Mouse (Mus musculus) hindbrain, embryonic 13.5 days (tissue): ENCODE measurements around the gene Prpf18. TPM values are rescaled to one million over a fixed set of nuclear protein-coding genes. Genes with fewer than 3 reads are reported as not detected.
A peak's percentile ranks its signal among the peaks of the same experiment; 100 is the strongest.

Experiments used
- ATAC-seq: fragments of 200-750 bp; cut with Nextera tagmentation; 2 replicates; pipeline ENCODE4 v1.8.0; 2017; ENCODE audit warnings: moderate TSS enrichment; ENCODE audit not compliant: low FRiP score
- H3K27ac ChIP-seq: fragments of 300-500 bp; sonication (generic); 2 replicates; pipeline ENCODE4 v1.5.1; 2015; ENCODE audit warnings: inconsistent platforms, mild to moderate bottlenecking, moderate library complexity
- H3K27me3 ChIP-seq: fragments of 300-500 bp; sonication (generic); 2 replicates; pipeline ENCODE4 v1.6.1; 2015; ENCODE audit warnings: mild to moderate bottlenecking, inconsistent platforms
- H3K36me3 ChIP-seq: fragments of 300-500 bp; sonication (generic); 2 replicates; pipeline ENCODE4 v1.6.1; 2015; ENCODE audit warnings: mild to moderate bottlenecking, inconsistent platforms
- H3K4me1 ChIP-seq: fragments of 300-500 bp; sonication (generic); replicated peaks from 2 replicates; pipeline ENCODE4 v1.6.1; 2015; ENCODE audit warnings: inconsistent platforms
- H3K4me2 ChIP-seq: fragments of 300-500 bp; sonication (generic); 2 replicates; pipeline ENCODE4 v1.6.1; 2015; ENCODE audit warnings: inconsistent platforms, mild to moderate bottlenecking, moderate library complexity
- H3K4me3 ChIP-seq: fragments of 300-500 bp; sonication (generic); 2 replicates; pipeline ENCODE4 v1.5.1; 2015; ENCODE audit warnings: mild to moderate bottlenecking, inconsistent platforms
- H3K9ac ChIP-seq: fragments of 300-500 bp; sonication (generic); 2 replicates; pipeline ENCODE4 v1.6.1; 2015; ENCODE audit warnings: mild to moderate bottlenecking, inconsistent platforms
- H3K9me3 ChIP-seq: fragments of 300-500 bp; sonication (generic); 2 replicates; pipeline ENCODE4 v1.6.1; 2016; ENCODE audit warnings: inconsistent platforms
- WGBS: fragments of 180-500 bp; shearing (Covaris S2); methylation state at CpG from one replicate; pipeline ENCODE4 v1.1.7; 2015; 5-methylcytosine and 5-hydroxymethylcytosine counted together
- polyA plus RNA-seq: library from polyadenylated mRNA; unstranded; fragments of >200 nt; fragmentation: Nextera tagmentation; extraction: Ambion mirVana; gene quantifications from 2 replicates; pipeline ENCODE4 v1.2.1, GENCODE M21; 2015

The Prpf18 gene
- polyA plus RNA-seq, 1 experiment from 2014 or later, result 47.8 TPM

DNA sequence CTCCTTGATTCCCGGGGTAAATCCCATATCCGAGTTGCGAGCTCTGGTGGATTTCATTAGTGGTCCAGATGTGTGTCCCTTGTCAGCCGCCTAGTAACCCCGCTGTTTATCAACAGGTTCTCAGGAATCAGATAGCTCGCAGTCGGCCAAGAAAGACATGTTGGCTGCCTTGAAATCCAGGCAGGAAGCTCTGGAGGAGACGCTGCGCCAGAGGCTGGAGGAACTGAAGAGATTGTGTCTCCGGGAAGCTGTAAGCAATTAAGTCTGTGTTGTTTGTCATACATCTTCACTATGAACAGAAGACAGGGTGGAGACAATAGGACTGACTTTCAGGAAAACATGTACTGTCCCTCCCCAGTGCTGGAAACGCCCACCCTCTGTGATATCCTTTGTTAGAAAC is 65.7 kb downstream of the Prpf18 start:
- 67% methylated on average over 11 of the region's 11 CpGs for WGBS
- no peaks in the 10 kb centered on the region for H3K9me3 ChIP-seq
- no peak for ATAC-seq
- peaks cover 17% of the 10 kb centered on the region for H3K4me1 ChIP-seq
- H3K4me2 ChIP-seq, result no peak overlapping the region
- H3K4me3 ChIP-seq, result no peak overlapping the region
- no peaks in the 10 kb centered on the region for H3K27me3 ChIP-seq
- peaks cover 56% of the 10 kb centered on the region for H3K36me3 ChIP-seq
- H3K9ac ChIP-seq, result no peak overlapping the region
- peak overlapping the region; percentile 3 for H3K27ac ChIP-seq

DNA sequence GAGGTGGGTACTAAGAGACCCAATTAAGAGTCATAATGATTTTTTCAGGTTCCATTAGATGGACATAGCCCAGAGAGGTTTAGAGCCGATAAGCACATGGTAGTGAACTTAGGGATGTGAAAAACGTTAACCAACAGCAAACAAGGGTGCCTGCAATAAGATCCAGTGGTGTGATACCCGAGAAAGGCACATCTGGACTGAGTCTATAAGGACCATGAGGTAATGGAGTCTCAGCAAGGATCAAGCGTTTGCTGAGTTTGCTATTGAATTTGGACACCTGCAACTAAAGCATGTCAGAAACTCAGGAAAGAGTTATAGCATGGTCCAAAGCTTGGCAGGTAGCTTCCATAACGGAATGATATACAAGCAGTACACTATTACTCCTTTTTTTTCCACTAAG is 67.7 kb downstream of the Prpf18 start:
- no peak overlapping the region for H3K4me3 ChIP-seq
- peaks cover 17% of the 10 kb centered on the region for H3K4me1 ChIP-seq
- no peaks in the 10 kb centered on the region for H3K27me3 ChIP-seq
- no peak for ATAC-seq
- no peak overlapping the region for H3K4me2 ChIP-seq
- no peak overlapping the region for H3K9ac ChIP-seq
- H3K27ac ChIP-seq, result no peak overlapping the region
- no peaks in the 10 kb centered on the region for H3K9me3 ChIP-seq
- peaks cover 50% of the 10 kb centered on the region for H3K36me3 ChIP-seq
- 79% methylated on average over 5 of the region's 5 CpGs for WGBS

DNA sequence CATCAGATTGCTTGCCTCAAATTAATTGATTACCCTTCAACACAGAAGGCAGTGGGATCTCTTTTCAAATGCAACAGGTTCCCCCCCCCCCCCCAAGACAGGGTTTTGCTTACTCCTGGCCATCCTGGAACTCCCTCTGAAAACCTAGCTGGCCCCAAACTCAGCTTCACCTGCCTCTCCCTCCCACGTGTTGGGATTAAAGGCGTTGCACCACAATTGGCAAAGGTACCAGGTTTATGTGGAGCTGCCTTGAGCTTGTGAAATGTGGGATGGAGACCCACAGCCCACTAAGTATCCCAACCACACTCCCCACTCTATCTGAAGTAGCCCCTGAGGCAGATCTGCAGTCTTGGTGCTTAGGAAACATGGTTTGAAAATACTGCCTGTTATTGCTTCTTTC is 69.0 kb downstream of the Prpf18 start:
- no peaks in the 10 kb centered on the region for H3K9me3 ChIP-seq
- no peak overlapping the region for H3K4me3 ChIP-seq
- no peak overlapping the region for H3K9ac ChIP-seq
- ATAC-seq, result no peak
- 90% methylated on average over 2 of the region's 2 CpGs for WGBS
- H3K4me2 ChIP-seq, result no peak overlapping the region
- no peaks in the 10 kb centered on the region for H3K27me3 ChIP-seq
- H3K36me3 ChIP-seq, result peaks cover 49% of the 10 kb centered on the region
- H3K4me1 ChIP-seq, result peaks cover 20% of the 10 kb centered on the region
- no peak overlapping the region for H3K27ac ChIP-seq

DNA sequence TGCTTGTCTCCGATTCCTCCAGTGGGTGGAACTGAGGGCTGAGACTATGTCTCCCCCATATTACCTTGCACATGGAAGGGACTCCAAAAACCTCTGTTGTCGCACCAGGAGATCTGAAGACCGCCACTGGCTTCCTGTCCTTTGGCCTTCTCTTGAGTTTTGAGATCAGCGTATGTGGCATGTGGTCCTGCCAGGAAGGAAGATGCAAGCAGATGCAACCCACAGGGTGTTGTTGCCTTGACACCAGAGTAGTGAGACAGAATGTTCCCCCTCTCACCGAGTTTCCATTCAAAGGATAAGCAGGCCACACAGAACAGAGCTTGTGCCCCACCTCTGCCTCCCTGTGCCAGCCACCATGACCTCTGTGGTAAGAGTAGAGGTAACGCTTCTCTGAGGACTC is 71.2 kb downstream of the Prpf18 start:
- WGBS, result 70% methylated on average over 6 of the region's 6 CpGs
- H3K27ac ChIP-seq, result 0 out of 2 replicates have a peak overlapping the region, but pooled peaks have one; percentile 25
- H3K27me3 ChIP-seq, result no peaks in the 10 kb centered on the region
- peaks cover 45% of the 10 kb centered on the region for H3K36me3 ChIP-seq
- H3K9me3 ChIP-seq, result no peaks in the 10 kb centered on the region
- peaks cover 7% of the 10 kb centered on the region; the same call in 1 of the 2 replicates for H3K4me1 ChIP-seq
- H3K9ac ChIP-seq, result no peak overlapping the region
- no peak for ATAC-seq
- no peak overlapping the region for H3K4me3 ChIP-seq
- H3K4me2 ChIP-seq, result no peak overlapping the region

GRCm38 (mm10) chr2:4579357-4580068 is 72.4 kb downstream of the Prpf18 start:
- Histone ChIP-seq H3K4me1 (peaks cover 7% of the 10 kb centered on the region; the same call in 1 of the 2 replicates), H3K27me3 (no peaks in the 10 kb centered on the region), H3K9ac (no peak overlapping the region), H3K4me2 (no peak overlapping the region), H3K9me3 (no peaks in the 10 kb centered on the region), H3K36me3 (peaks cover 53% of the 10 kb centered on the region), H3K4me3 (no peak overlapping the region), H3K27ac (peak overlapping the region; percentile 25)
- no peak for ATAC-seq
- 66% methylated on average over 8 of the region's 8 CpGs for WGBS

DNA sequence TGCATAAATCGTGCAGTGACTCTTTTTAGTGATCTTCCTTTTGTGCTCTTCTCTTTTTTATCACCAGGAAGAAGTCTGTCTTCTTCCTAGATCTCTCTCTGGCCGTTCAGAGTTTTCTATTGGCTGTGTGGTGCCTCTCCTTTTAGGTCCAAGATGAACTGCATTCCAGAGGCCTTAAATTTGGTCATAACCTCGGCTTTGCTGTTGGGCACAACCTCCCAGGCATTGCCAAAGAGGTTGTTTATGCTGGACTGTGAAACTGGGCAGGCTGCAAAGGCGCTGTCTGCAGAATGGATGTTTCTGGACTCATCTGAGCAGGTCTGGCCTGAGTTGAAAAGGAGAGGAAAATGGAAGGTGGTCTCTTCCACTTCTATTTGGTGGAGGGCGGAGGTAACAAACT is 73.6 kb downstream of the Prpf18 start:
- H3K27ac ChIP-seq, result peak overlapping the region; percentile 40; the same call in 1 of the 2 replicates
- H3K9me3 ChIP-seq, result no peaks in the 10 kb centered on the region
- H3K4me3 ChIP-seq, result no peak overlapping the region
- H3K4me2 ChIP-seq, result no peak overlapping the region
- ATAC-seq, result no peak
- no peak overlapping the region for H3K9ac ChIP-seq
- peaks cover 8% of the 10 kb centered on the region; the same call in 1 of the 2 replicates for H3K4me1 ChIP-seq
- 82% methylated on average over 5 of the region's 5 CpGs for WGBS
- no peaks in the 10 kb centered on the region for H3K27me3 ChIP-seq
- peaks cover 64% of the 10 kb centered on the region for H3K36me3 ChIP-seq

- no peak overlapping the region for H3K9ac ChIP-seq
- no peak overlapping the region for H3K4me2 ChIP-seq
- peaks cover 8% of the 10 kb centered on the region; the same call in 1 of the 2 replicates for H3K4me1 ChIP-seq
- H3K27me3 ChIP-seq, result no peaks in the 10 kb centered on the region
- ATAC-seq, result no peak
- no peaks in the 10 kb centered on the region for H3K9me3 ChIP-seq
- WGBS, result 91% methylated on average over 7 of the region's 7 CpGs
- peaks cover 74% of the 10 kb centered on the region for H3K36me3 ChIP-seq
- H3K27ac ChIP-seq, result no peak overlapping the region
- no peak overlapping the region for H3K4me3 ChIP-seq
Observed at GRCm38 (mm10) chr2:4575975-4576374, 75.9 kb downstream of the Prpf18 start.

DNA sequence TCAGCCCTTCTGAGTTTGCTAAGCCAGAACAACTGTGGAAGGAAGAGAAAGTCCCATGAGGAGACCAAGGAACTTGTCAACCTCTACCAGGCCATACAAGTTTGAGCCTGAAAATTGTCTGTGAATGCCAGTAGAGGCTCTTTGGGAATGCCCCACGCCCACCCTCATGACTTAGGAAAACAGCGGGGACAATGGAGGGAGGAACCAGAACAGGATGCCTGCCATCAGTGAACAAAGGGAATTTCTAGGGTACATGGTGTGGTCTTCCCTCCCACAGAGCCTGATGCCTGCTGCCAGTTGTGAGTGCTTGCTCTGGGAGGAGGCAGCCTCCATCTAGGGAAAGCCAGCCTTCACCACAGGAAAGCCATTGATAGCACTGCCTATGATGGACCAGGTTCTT is 76.8 kb downstream of the Prpf18 start:
- Histone ChIP-seq H3K27me3 (no peaks in the 10 kb centered on the region), H3K4me2 (no peak overlapping the region), H3K4me1 (peaks cover 8% of the 10 kb centered on the region; the same call in 1 of the 2 replicates), H3K9ac (no peak overlapping the region), H3K4me3 (no peak overlapping the region), H3K9me3 (no peaks in the 10 kb centered on the region), H3K27ac (no peak overlapping the region; the same call in 1 of the 2 replicates), H3K36me3 (peaks cover 75% of the 10 kb centered on the region)
- WGBS, result 38% methylated on average over 2 of the region's 2 CpGs
- ATAC-seq, result no peak

- 71% methylated on average over 5 of the region's 5 CpGs for WGBS
- no peak for ATAC-seq
- H3K9ac ChIP-seq, result no peak overlapping the region
- no peak overlapping the region for H3K4me3 ChIP-seq
- H3K27me3 ChIP-seq, result no peaks in the 10 kb centered on the region
- 0 out of 2 replicates have a peak overlapping the region, but pooled peaks have one; percentile 13 for H3K27ac ChIP-seq
- H3K4me1 ChIP-seq, result peaks cover 8% of the 10 kb centered on the region; the same call in 1 of the 2 replicates
- H3K36me3 ChIP-seq, result peaks cover 69% of the 10 kb centered on the region
- no peaks in the 10 kb centered on the region for H3K9me3 ChIP-seq
- no peak overlapping the region for H3K4me2 ChIP-seq
Observed at GRCm38 (mm10) chr2:4574251-4574650, 77.7 kb downstream of the Prpf18 start.

DNA sequence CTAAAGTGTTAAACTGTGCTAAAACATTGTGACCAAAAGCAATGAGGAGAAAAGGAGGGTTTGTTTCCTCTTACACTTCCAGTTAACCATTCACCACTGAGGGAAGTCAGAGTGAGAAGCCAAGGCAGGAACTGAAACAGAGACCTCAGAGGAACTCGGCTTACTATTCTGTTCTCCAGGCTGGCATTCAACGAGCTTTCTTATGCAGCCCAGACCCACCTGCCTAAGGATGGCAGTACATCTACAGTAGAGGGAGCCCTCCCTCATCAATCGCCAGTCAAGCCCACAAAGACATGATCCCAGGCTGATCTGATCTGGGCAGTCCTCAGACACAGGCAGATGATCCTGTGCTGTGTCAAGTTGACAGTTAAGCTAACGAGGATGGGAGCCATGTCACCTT is 78.5 kb downstream of the Prpf18 start:
- Histone ChIP-seq H3K9me3 (no peaks in the 10 kb centered on the region), H3K27me3 (no peaks in the 10 kb centered on the region), H3K4me1 (peaks cover 5% of the 10 kb centered on the region; the same call in 1 of the 2 replicates), H3K4me2 (no peak overlapping the region), H3K27ac (no peak overlapping the region), H3K4me3 (no peak overlapping the region), H3K36me3 (peaks cover 69% of the 10 kb centered on the region), H3K9ac (no peak overlapping the region)
- WGBS, result 67% methylated on average over 4 of the region's 4 CpGs
- ATAC-seq, result no peak

- no peak for ATAC-seq
- Histone ChIP-seq H3K4me3 (no peak overlapping the region), H3K4me1 (peaks cover 5% of the 10 kb centered on the region; the same call in 1 of the 2 replicates), H3K36me3 (peaks cover 68% of the 10 kb centered on the region), H3K4me2 (no peak overlapping the region), H3K27ac (no peak overlapping the region), H3K9ac (no peak overlapping the region), H3K27me3 (no peaks in the 10 kb centered on the region), H3K9me3 (no peaks in the 10 kb centered on the region)
- WGBS, result 85% methylated on average over 7 of the region's 7 CpGs
Observed at GRCm38 (mm10) chr2:4572498-4573263, 79.2 kb downstream of the Prpf18 start.
